Mouse (Mus musculus): ENCODE results near the gene Ppfibp2.

Gene Ppfibp2

GRCm38 (mm10) chr7:107664063-107665056 lies 69.4 kb downstream of the Ppfibp2 start:
- WGBS: 49% methylated on average over 8 of the region's 8 CpGs

DNA sequence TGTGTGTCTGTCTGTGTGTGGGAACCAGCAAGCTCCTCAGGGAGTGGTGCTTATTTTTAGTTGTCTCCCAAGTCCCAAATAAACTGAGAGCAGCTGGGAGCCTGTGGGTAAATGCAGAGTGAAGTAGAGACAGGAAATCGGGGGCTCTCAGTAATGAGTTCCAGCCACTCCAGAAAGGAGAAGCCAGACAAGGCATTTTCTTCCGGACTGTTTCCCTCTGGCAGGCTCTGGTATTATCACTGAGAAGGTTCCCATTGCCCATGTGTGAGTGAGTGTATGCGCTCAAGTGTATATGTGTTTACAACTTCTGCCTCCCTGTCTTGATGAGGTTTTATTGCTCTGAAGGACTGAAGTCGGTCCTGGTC lies 70.2 kb downstream of the Ppfibp2 start:
- 2% methylated on average over 4 of the region's 4 CpGs for WGBS

DNA sequence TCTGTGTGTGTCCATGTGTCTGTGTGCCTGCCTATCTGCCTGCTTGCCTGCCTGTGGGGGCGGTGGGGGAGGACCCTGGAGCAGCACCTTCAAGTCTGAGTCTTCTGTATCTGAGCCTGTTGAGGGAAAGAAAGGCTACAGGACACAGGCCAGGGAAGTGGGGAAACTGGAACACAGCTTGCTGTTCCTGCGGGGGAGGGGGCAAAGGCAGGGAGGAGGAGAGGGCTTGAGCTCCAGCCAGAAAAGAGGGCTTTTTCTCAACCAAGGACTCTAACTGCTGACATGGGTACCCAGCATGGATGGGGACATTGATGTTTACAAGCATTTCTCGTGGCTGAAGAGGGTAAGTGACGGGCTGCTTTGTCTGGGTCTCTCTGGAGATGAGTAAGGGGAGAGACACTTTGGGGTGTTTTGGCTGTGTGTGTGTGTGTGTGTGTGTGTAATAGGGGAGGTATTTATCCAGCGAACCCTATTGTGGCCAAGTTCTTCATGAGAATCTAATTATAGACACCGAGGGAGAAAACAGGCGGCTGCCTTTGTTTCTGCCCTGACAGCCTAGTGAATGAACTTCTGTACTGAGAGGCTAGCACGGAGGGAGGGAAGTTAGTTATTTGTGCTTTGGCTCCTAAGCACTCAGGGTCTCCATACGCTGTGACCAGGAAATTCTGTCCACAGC lies 70.7 kb downstream of the Ppfibp2 start:
- WGBS: 13% methylated on average over 9 of the region's 9 CpGs

GRCm38 (mm10) chr7:107666262-107666902 lies 71.4 kb downstream of the Ppfibp2 start:
- WGBS: 30% methylated on average over 13 of the region's 13 CpGs

DNA sequence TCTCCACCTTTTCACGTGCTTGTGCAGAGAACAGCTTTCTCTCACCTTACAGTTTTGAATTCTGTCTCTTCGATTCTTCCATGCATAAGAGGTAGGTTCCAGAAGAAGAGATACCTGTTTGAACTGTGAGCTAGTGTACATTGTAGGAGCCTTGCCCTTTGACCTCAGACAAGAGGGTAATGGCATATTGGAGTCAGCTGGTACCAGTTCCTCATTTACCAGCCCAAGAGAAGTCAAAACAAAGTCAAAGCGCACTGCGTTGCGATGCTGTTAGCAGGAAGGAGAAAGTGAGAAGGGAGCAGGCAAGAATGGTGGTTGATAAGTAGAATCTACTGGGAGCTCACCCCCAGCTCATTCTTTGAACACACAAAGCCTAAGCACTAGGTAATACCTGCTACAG lies 73.5 kb downstream of the Ppfibp2 start:
- WGBS: 92% methylated on average over 5 of the region's 5 CpGs

GRCm38 (mm10) chr7:107675224-107675623 lies 80.2 kb downstream of the Ppfibp2 start:
- 85% methylated on average over 3 of the region's 3 CpGs for WGBS

DNA sequence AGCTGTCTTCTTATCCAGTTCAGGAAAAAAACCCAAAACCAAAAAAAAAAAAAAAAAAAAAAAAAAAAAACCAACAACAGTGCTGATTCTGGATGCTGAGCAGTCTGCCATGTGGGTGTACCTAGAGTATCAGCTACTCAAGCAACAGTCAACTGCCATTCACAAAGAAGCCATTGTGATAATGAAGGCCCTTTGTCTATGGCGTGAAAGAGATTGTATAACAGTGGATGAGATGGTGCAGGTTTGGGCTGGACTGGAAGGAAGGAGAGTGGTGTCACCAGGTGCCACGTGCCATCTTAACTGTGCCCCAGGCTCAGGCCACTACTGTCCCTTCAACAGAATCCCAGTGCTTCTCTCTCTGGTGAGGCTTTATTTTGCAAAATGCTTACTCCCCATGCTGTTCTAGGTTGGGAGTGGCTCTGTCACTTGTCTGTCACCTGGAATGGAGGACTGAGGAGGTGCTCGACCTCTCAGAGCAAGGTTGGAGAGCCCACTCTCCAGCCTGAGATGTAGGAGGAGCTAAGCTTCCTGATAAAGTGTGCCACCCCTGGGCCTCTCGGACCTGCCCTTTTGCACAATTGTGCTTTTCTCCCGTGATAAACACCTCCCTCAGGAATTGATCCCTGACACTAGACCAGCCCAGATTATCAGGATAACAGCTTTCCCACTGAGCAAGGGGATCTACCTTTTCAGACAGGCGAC lies 85.3 kb downstream of the Ppfibp2 start:
- 66% methylated on average over 6 of the region's 6 CpGs for WGBS

- WGBS: 80% methylated on average over 2 of the region's 2 CpGs
These were observed 86.3 kb downstream of the Ppfibp2 start for GRCm38 (mm10) chr7:107681306-107681705.

- WGBS: 93% methylated on average over 4 of the region's 4 CpGs
These were observed 88.2 kb downstream of the Ppfibp2 start for GRCm38 (mm10) chr7:107683162-107683561.

DNA sequence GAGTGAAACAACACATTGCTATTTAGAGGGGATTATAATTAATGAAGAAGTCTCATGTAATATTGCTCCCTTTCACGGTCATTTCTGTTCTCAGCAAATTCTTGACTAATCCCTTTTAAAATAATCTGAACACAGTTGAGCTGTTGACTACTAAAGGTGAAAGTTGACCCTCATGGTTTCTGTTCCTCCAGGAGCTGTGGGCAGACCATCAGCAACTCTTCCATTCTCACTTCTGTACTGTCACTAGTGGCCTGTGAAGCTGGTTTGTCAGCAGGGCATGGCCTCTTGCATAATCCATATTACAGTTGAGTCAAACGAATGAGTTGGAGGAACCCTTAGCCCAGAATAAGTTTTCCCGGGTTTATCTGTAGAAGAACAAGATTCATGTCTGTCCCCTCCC lies 88.6 kb downstream of the Ppfibp2 start:
- 87% methylated on average over 3 of the region's 3 CpGs for WGBS

GRCm38 (mm10) chr7:107685238-107685954 lies 90.4 kb downstream of the Ppfibp2 start:
- 87% methylated on average over 8 of the region's 8 CpGs for whole genome bisulfite sequencing

GRCm38 (mm10) chr7:107685955-107686285 lies 90.9 kb downstream of the Ppfibp2 start:
- 95% methylated on average over 7 of the region's 7 CpGs for WGBS

DNA sequence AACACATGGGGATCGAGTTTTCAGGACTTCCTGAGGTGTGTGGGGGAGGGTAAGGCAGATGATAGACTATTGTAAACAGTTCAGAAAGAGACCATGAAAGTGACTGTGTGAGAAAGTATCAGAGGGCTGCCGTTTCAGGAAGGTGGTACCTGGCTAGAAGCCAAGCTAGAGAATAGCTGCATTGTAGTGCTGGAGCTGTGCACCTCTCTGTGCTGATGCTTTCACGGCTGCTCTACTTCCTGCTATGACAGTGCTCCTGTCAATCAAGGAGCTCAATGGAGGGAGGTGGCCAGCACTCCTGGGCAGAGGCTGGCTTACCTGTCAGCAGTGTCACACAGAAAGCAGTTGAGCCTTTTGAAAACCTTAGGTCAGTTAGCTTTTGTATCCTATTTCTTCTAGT lies 92.4 kb downstream of the Ppfibp2 start:
- WGBS: 50% methylated on average over 3 of the region's 3 CpGs

DNA sequence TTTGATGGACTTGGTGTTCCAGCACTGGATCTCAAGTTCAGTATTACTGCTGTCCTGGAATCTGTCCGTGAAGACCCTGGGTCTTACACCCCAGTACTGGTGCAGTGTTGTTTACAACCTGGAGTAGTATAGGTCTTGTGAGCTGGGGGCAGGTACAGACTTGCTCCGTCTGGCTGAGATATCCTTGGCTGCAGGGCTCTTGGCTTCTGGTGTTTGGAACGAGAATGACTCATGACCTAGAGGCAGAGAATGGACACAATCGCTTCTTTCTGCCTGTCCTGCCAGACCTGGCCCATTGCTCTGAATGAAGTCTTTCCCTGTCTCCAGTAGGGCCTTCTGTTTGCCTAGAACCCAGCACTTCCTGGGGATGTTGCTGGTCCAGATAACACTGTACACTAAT lies 93.0 kb downstream of the Ppfibp2 start:
- WGBS: 69% methylated on average over 4 of the region's 4 CpGs

DNA sequence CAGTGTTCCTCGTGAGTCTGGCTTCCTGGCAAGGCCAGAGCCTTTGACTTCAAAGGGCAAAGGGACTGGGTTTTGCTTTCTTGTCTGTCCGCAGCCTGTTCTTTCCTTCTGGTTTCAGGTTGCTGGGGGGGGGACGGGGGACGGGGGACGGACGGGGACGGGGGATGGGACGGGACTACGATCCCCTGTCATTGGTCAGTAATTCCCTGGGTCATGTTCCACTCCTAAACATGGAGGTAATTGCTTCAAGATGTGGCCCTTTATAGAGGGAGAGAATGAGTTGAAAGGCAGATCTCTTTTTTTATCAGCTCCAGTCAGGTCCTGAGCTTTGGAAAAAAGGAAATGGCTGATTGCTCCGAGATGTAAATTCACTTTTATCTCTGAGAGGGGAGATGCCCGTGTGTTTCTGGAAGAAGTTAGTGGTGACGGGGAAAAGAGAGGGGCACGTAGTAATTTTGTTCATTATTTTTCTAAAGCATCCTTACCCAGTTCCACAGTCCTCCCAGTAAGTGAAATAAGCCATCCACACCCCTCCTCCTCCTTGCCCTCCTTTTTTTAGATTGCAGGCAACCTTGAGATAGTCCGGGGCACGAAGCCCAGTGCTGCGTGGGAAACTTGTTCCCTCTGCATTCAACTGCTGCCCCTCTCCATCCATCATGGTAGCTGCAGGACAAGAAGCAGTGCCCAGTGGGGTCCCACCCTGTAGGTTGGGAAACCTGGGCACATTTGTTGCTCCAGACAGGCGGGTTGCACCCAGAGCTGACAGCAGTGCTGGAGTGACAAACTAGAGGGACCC lies 95.6 kb downstream of the Ppfibp2 start:
- 63% methylated on average over 17 of the region's 17 CpGs for WGBS

- 69% methylated on average over 6 of the region's 6 CpGs for WGBS
These were observed 96.5 kb downstream of the Ppfibp2 start for GRCm38 (mm10) chr7:107691493-107691892.

DNA sequence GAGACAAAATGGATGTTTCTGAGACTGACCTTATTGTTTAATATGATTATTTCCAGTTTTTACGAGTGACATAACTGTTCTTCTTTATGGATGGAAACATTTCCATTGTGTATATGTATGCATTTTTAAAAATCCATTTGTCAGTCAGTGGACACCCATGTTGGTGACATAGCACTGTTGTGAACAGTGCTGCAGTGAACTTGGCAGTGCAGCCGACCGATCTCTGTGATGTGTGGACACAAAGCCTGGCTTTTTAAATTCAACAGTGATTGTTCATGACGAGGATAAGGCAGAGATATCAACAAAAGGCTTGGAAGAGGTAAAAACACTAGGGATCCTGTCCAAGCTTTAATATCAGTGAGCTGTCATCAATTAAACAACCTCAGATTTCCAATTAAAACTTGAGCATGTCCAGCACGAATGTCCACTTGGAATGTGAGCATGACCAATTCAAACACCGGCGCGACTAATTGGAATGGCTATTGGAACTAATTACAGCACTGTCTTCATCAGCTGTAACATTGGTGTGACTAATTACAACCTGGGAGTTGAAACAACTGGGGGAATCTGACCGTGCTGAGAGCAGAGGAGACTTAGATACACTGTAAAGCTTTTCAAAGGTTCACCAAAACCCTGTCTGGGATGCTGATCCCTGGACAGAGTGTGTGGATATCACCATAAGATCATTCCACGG lies 99.4 kb downstream of the Ppfibp2 start:
- whole genome bisulfite sequencing: 66% methylated on average over 10 of the region's 10 CpGs

DNA sequence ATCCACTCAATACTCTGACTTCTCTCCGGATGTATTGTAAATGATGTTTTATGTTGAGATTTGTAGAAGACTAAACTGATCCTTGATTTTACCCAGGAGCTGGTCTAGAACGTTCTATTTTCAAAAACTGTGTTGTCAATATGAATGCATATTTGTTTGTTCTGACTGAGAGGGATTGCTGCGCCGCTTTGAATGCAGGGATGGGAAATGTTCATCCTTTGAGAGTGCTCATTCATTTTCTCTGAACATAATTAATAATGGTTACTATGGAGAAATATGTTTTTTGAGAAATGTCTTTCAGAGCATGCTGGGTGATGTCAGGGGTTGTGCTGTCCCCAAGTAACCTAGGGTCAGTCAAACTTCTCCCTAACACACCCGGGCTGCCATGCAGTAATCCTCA lies 102.1 kb downstream of the Ppfibp2 start:
- WGBS: 87% methylated on average over 5 of the region's 5 CpGs

DNA sequence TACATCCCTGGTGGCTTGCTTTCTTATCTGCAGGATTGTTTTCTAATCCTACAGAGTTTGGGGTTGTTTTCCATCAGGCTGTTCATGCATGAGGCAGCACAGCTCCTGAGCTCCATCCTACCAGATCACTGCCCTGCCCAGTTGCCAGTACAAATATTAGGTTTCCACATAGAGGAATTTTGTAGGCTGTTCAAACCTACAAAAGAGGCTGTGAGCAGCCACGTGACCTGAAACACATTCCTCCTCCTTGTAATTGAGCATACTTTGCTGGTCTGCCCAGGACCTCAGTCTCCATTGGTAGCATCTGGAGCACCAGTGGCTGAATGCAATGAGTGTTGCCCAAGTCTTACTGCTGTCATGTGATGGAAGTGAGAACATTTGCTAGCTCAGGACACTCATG lies 104.9 kb downstream of the Ppfibp2 start:
- WGBS: 74% methylated on average over 1 of the region's 1 CpGs

DNA sequence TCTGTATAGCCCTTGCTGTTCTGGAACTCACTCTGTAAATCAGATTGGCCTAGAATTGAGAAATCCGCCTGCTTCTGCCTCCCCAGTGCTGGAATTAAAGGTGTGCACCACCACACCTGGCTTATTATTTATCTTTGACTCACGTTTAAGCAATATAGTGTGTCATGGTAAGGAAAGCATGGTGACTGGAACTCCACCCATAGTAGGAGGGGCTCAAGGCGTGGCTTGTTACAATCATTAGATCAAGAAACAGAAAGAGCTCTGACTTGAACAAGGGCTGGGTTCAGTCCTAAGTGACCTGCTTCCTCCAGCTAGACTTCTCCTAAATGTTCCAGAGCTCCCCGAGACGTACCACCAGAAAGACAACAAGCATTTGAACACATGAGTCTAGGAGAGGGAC lies 105.6 kb downstream of the Ppfibp2 start:
- WGBS: 90% methylated on average over 5 of the region's 5 CpGs

Measured in cerebral cortex, adult 2 months (tissue).